Mouse (Mus musculus): ENCODE measurements around the gene Ap2s1. TPM values are rescaled to one million over a fixed set of nuclear protein-coding genes. Genes with fewer than 3 reads are reported as not detected.

The Ap2s1 gene
- total and polyA plus RNA-seq, 3 experiments = 138 to 331 (median 139) TPM

DNA sequence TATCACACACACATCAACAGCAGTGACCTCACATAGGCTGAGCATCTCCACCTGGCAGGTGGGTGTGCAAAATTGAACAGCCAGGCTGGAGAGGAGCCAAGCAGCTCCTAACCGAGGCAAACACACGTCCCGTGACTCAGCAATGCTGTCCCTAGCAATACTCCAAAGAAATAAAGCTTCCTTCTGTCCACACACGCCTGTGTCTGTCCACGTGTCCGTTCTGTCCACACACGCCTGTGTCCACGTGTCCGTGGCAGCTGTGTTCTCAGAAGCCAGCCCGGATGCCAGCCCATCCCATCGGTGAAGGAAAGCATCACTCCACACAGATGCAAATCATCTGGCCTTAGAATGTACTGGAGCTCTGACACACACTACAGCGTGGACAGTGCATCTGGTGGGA lies 13.8 kb downstream of the Ap2s1 start:
- no peak for DNase-seq

DNA sequence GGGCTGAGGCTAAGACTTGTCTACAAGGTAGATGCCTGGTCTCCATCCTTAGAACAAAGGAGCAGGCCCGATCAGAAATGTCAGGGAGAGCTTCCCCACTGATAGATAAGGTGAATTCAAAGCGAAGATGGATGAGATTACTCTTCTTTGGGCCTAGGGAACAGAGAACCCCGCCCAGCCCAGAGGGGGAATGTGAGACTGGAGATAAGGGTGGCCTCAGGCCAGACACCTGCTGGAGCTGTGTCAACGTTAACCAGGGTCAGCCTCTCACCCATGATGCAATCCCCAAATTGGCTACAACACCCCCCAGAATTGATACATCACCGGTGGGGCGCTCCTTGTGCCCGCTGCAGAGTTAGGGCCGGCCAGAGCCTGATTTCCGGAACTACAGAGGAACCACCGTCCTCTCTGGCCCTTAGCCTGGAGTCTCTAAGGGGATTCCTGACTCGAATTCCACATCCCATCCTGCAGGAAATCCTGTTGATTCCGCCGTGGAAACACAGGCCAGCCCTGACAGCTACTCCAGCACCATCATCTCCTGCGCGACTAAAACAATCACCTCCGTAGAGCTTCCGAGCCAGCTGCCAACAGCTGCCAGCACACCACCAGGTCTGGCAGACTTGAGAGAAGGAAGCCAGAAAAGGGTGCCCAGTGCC lies 17.3 kb downstream of the Ap2s1 start:
- DNase-seq = peak; percentile 36

DNA sequence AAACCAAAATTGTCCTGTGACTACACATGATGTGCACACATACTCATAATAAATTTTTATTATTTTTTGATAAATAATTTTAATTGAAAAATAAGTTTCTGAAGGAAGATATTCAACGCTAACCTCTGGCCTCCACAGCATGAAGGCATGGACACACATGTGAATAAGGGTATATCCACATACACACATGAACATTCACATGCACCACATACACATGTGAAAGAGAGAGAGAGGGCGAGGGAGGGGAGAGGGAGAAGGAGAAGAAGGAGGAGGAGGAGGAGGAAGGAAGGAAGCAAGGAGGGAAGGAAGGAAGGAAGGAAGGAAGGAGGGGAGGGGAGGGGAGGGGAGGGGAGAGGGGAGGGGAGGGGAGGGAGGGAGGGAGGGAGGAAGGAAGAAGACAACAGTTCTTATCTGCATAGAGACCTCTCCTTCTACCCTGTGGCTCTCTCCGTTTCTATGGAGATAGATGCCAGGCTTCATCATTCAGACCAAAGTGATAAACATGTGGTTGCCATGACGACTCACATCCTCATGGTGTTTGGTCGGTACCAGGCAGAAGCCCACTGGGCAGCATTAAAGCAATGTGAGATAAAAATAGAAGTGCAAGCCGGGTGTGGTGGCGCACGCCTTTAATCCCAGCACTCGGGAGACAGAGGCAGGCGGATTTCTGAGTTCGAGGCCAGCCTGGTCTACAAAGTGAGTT lies 20.8 kb downstream of the Ap2s1 start:
- no peak for DNase-seq

DNA sequence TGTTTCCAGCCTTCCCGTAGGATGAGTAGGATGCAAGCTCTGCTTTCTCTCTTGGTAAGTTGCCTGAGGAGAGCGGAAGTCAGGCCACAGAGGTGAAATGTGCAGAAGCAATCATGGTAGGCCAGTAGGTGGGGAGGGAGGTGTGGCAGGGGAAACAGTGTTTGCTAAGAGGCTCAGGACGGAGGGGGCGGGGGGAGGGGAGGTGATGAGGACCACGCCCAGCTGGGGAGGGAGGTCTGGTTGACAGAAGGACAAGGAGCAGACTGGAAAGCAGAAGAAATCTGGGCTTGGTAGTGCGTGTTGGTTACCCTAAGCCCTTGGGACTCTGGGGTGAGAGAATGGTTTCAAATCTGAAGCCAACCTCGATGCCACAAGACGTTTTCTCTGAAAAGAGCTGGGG lies 22.1 kb downstream of the Ap2s1 start:
- peak; percentile 43 for DNase-seq

DNA sequence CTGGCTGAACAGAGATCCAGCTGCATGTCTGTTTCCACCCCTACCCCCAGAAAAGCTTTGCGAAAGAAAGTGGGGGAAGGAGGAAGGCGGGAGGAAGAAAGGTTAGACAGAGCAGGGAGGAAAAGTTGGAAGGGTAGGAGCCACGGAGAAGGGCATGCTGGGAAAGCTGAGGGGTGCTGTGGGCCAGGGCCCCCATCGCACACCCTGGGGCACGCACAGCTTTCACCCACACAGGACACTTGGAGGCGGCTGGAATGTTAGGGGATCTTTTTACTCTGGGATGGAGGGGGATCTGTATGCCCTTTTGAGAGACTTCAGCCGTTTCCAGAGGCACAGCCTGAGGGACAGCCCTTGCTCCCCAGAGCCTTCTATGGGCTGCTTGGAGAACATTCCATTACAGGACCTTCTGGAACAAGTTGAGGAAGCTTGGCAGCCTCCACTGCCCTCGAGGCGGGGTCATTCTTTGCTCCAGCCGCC lies 22.8 kb downstream of the Ap2s1 start:
- DNase-seq = peak; percentile 53

DNA sequence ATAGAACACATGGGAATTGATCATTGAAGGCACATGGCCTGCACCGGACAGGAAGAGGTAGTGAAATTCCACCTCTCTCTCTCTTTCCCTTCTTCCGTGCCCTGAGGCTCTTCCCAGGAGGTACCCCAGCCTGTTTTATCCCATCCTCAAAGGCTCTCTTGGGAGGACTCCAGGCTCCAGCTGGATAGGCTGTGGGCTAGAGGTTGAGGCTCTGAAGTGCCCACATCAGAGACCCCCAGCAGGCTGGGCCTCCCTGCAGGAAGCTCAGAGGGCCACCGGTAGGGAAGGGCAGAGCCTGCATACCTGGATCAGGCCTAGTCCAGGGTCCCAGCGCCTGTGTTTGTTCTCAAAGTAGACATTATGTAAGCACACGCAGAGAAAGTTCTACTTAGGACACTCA lies 23.4 kb downstream of the Ap2s1 start:
- DNase-seq = no peak

DNA sequence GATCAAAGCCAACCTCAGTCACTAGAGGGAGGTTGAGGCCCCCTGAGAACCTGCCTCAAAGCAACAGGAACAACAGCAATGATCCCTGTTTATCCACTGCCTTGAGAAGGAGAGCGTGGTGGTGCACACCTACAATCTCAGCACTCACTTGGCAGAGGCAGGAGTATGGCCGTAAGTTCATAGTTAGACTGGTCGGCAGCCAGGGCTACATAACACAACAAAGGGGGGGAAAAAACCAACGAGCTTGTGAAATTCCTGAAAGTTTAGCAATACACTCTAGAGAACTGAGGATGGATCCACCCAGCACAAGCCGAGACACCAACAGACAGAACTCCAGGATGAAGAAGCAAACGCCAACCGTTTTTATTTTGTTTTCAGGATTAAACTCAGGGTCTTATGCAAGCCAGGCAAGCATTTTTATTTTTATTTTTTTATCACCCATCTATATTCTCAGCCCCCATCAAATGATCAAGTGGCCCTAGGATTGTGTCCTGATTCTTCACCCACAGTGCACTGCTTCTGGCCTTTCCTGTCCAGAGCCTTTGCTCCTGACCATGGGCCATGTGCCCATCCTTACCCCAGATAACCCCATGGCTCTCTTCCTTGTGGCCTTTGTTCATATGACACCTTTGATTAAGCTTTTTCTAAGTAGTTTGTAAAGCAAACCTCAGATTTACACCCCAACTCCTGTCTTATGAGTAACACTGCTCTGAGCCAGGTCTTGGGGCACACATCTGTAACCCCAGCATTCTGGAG lies 25.4 kb downstream of the Ap2s1 start:
- DNase-seq = peak; percentile 39

DNA sequence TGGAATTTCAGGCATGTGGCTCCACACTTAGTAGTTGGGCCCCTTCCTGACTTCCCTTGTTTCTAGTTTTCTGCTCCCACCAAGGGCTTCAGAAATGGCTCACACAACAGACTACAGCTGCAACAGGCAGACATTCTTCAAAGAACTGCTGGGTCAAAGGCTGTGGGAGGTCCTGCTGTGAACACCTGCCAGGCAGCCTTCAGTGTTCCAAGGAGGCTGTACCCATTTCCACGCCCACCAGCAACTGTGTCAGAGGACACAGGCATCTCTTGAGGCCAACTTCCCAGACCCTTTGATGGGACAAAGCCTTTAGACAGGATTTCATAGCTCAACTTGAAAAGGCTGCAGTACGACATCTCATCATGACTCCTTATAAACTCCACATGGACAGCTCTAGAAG lies 28.2 kb downstream of the Ap2s1 start:
- DNase-seq = peak; percentile 38

DNA sequence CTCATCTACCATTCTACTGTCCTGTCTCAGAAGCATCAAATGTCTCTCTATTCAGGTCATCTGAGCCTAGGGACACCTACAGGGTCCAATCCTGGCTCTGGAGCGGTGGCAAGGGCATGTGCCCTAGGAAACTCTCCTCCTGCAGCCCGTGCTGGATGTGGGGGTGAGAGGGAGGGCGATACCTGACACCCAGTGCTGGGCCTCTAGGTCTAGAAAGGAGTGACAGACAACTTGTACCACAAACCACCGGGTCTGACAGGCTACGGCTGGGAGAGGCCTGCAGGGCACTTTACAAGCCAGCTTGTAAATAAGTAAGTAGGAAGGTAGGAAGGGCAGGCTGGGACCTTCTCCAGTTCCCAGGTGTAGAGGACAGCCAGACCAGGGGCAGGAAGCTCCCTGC lies 37.7 kb downstream of the Ap2s1 start:
- no peak for DNase-seq

DNA sequence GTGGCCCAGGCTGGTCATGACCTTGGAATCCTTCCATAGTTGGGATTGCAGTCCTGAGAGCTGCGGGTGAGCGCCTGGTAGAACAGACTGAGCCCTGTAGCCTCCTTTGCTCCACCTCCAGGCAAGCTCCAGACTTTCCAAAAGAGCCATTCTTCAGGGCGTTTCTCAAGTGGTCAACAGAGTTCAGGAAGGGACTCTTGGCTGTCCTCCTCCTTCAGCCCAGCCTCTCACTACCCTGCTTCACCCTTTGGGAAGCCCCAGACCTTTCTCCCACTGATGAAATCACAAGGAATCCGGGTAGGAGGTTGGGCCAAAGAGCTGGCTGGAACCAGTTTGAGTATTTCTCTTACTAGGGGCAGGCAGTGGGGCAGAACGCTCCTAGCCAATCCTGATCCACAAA lies 41.9 kb downstream of the Ap2s1 start:
- DNase-seq = peak; percentile 62

DNA sequence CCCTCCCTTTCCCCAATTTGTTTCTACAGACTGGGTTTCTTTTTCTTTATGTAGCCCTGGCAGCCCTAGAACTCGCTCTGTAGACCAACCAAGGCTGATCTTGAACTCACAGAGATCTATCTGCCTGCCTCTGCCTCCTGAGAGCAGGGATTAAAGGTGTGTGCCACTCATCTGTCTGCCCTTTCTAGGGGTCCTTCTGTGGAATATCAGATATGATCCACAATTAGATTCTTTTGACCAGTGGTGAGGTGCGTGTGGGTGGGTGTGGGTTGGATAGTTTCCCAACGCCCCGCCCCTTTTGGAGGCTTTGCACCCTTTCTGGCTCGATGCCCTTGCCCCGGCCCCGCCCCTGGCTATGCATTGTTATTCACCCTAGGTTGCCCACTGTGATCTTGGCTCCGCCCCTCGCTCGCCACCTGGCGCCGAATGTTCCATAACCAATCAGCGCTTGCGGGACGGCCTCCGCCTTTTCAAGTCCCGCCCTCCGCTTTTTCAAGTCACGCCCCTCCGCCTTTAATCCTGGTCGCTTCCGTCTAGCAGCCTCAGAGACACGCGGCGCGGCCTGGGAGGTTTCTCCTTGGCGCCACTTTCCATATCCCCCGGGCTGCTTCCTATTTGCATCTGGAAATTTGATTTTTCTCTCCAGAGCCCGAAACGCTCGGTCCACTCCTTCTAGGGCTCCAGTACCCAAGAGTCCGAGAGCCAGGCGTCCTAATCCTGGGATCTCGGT lies 42.8 kb downstream of the Ap2s1 start, which contains the start of gene Slc1a5:
Slc1a5 (plus strand) TSS at position 516 of the 730 bp plus-strand sequence.
- DNase-seq = peak; percentile 92

DNA sequence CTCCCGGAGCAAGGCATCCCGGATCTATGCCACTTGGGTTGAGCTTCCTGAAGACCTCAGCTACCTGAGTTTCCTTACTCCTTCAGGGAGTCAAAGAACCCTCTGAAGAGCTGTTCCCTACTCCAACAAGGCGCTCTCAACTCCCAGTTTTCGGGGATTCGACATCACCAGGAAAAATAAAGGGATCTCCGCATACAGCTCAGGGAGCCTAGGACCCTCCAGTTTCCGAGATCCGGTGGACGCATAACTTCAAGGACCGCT lies 43.3 kb downstream of the Ap2s1 start:
- DNase-seq = no peak

DNA sequence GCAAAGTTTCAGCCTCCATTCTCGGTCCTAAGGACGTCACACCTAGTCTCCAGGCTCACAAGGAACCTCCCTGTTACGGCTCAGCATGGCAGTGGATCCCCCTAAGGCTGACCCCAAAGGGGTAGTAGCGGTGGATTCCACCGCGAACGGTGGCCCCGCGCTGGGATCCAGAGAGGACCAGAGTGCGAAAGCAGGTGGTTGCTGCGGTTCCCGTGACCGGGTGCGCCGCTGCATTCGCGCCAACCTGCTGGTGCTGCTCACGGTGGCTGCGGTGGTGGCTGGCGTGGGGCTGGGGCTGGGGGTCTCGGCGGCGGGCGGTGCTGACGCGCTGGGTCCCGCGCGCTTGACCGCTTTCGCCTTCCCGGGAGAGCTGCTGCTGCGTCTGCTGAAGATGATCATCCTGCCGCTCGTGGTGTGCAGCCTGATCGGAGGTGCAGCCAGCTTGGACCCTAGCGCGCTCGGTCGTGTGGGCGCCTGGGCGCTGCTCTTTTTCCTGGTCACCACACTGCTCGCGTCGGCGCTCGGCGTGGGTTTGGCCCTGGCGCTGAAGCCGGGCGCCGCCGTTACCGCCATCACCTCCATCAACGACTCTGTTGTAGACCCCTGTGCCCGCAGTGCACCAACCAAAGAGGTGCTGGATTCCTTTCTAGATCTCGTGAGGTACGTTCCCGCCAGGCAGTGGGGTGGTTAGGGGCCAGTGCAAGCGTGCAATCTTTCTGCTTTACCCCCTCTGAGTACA lies 43.8 kb downstream of the Ap2s1 start:
- peak; percentile 50 for DNase-seq

DNA sequence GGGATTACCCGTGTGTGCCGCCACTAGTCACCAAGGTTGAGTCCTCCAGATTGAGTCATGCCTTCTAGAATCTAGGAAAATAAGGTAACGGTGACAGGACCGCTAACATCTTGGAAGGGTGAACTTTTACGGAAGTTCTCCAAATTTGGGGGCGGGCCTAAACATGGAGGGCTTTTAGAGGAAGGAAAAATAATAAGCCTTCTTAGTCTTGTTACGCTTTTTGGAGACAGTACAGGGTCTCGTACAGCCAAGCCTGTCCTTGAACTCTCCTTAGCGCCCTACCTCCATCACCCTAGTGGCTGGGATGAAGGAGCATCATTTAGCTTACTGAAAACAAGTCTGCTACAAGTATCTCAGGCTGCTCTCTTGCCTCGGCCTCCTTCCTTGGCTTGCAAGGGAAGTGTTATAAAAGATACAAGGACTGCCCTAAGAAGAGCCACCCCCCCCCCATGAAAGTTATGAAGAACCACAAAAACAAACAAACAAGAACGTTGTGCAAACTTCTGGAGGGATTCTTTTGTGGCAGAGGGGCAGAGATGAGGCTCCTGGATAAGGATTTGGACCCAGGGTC lies 44.4 kb downstream of the Ap2s1 start:
- DNase-seq = no peak

DNA sequence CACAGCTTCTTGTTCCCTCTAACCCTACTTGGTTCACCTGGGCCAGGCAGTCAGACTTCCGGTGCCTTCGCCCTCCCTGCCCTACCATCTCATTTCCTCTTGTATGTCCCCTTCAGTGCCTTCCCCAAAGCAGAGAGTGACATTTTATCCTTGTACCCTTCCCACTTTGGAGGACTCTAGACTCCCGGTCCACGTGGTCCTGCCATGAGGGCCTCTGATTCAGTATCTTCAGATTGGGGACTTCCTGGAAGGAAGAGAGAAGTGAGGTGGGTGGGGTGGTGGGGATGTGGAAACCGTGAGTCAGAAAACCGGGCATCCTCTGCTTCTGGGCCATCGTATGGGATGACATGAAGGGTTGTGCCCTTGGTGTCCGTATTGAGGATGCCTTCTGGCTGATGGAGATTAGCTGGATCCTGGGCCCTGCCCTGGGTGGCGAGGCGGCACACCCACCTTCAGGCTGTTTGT lies 45.0 kb downstream of the Ap2s1 start:
- DNase-seq = no peak

DNA sequence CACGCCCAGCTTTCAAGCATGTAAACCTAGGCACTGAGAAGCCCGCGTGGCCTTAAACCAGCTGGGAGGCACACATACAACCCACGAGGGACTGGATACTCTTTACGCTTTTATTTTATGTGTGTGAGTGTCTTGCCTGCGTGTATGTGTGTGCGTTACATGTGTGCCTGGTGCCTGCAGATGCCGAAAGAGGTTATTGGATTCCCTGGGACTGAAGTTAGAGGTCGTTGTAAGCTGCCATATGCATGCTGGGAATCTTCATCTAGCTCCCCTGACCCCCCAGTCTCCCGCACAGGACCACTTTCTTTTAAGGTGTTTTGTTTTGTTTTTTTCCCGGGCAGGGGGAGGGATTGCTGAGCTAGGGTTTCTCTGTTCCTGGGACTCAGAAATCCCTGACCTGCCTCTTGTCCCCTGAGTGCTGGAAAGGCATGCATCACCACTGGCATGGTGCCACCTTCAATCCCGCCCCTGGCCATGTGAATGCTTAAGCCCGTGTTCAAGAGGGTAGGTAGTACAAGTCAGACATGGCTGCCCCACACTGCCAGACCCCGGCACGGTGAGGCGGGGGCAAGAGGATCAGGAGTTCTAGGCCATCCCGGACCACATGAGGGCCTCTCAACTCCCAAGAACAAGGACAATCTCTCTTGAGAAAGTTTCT lies 45.7 kb downstream of the Ap2s1 start:
- peak; percentile 81 for DNase-seq

DNA sequence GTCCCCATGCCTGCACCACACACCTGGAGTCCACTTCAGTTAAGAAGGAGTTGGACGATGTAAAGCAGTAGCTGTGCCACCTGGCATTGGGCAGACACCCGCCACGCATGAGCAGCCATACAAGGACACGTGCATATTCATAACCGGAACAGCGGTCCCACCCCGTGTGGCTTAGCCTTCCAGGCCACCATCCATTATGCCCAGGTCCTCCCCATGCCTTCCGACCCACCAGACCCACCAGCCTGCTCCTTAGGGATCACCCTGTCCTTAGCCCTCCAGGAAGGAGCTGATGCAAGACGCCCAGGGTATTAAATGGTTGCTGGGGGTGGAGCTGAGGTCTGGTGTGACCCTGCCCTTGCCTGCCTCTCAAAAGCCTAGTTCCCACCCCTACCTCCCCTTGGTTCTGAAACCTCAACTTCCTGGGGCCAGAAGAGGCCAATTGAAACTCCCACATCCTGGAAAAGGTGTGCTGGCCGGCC lies 46.3 kb downstream of the Ap2s1 start:
- DNase-seq = peak; percentile 21

DNA sequence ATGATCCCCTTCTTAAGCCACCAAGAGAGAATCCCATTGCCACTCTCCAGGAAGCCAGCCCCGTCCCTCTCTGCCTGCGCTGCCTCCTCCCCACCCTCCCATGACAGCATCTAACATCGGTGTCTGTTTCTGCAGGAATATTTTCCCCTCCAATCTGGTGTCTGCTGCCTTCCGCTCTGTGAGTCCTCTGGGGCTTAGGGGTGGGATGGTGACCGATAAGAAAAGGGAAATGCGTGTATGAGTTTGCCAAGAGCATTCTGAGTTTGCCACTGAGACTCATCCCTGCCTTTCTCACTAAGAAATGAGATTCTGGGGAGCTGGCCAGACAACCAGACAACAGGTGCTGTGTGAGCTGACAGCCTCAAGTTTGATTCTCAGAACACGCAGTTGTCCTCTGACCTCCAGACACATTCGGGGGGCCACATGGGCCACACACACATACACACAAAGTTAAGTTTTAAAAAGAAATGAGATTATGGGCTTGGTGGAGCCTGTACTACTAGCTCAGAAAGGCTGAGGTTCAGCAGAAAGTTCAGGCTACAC lies 47.4 kb downstream of the Ap2s1 start:
- DNase-seq = no peak

DNA sequence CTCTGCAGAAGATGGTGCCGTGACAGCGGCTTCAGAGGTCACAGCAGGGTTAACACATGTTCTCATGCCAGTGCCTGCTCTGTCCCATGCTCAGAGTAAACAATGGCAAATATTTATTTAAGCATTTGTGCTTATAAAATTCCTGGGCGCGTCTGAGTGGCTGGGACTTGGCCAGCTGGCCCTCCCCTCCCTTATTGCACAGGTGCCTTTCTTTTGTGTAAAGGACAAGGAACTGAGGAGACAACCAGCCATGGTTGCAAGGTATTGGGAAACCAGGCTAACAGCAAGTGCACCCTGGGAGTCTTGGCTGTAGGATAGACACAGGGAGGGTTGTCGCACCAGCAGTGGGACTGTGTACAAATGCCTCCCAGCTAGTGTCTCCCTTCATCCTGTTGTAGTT lies 54.1 kb downstream of the Ap2s1 start:
- DNase-seq = no peak

DNA sequence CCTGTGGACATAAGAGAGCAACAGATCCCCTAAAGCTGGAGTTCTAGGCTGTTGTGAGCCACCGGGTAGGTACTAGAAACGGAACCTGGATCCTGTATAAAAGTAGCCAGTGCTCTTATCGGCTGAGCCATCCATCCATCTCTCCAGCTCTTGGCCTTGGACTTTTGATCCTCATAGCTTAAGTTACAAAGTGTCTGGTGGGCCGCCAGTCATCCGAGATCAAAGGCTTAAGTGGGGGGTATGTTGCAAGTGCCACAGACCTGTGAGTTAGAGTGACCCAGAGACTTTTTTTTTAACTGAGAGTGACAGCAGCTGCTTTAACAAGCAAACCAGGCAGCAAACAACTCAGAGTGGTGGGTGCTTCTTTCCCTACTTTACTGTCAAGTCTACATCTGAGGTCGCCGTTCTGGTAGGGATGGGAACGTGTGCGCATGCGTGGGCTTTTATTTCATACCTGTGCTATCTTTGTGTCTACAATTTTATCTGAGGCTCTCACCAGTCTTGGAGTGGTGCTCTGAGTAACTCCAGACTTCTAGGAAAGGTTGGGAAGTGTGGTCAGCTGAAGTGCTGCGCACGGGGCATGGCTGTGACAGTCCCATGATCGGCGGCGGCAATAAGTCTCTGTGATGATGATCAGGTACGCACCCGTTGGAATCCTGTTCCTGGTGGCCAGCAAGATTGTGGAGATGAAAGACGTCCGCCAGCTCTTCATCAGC lies 55.0 kb downstream of the Ap2s1 start:
- DNase-seq = no peak

Data from adrenal gland, adult 2 months (tissue).